Mouse (Mus musculus) heart, postnatal 0 days (tissue): ENCODE measurements around the gene Cdh22.

Source experiments
- CTCF ChIP-seq: IDR thresholded peaks from 2 replicates; pipeline ENCODE4 v1.5.1; 2016; ENCODE audit warnings: antibody characterized with exemption, control low read depth, low read depth
- EP300 ChIP-seq: IDR thresholded peaks from 2 replicates; pipeline ENCODE4 v1.6.1; 2016; ENCODE audit warnings: antibody characterized with exemption, low read depth

DNA sequence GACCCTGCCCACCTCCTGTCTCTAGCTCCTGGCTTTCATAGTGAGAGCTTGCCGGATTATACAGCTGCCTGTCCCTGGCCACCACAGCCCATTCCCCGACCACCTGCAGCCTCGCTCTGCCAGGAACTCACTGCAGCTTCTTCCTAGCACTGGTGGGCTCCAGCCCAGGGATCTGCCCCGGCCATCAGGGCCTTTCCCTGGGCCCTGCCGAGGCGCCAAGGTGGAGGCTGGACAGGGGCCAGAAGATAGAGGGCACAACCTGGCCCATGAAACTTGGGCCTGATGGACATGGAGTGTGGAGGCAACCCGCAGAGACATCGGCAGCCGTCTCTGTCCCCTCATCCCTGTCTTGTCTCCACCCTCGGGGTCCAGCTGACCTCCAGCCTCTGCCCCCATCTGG lies 21.6 kb upstream of the Cdh22 start:
- no peak for TF ChIP-seq CTCF
- TF ChIP-seq EP300, result no peak
